Mouse (Mus musculus) intestine, postnatal 0 days (tissue): ENCODE measurements around the gene Adam8. TPM values are rescaled to one million over a fixed set of nuclear protein-coding genes. Genes with fewer than 3 reads are reported as not detected.

ENCODE experiments used
- ATAC-seq: fragments of 200-750 bp; cut with Nextera tagmentation; 2 replicates; pipeline ENCODE4 v1.8.0; 2017; ENCODE audit warnings: mild to moderate bottlenecking, moderate TSS enrichment, moderate library complexity
- H3K27ac ChIP-seq: fragments of 300-500 bp; sonication (generic); 2 replicates; pipeline ENCODE4 v1.5.1; 2014; ENCODE audit warnings: mild to moderate bottlenecking, low read depth, low read length, moderate library complexity
- H3K27me3 ChIP-seq: fragments of 300-500 bp; sonication (generic); replicated peaks from 2 replicates; pipeline ENCODE4 v1.6.1; 2014; ENCODE audit warnings: low read length, mixed read lengths; ENCODE audit not compliant: control insufficient read depth, insufficient read depth
- H3K36me3 ChIP-seq: fragments of 300-500 bp; sonication (generic); 2 replicates; pipeline ENCODE4 v1.6.1; 2014; ENCODE audit warnings: mild to moderate bottlenecking, moderate library complexity; ENCODE audit not compliant: control insufficient read depth, insufficient read depth
- H3K4me1 ChIP-seq: fragments of 300-500 bp; sonication (generic); replicated peaks from 2 replicates; pipeline ENCODE4 v1.6.1; 2014; ENCODE audit warnings: antibody characterized with exemption, low read length, mixed read lengths; ENCODE audit not compliant: control insufficient read depth, insufficient read depth
- H3K4me2 ChIP-seq: fragments of 300-500 bp; sonication (generic); replicated peaks from 2 replicates; pipeline ENCODE4 v1.6.1; 2014; ENCODE audit warnings: low read depth, mild to moderate bottlenecking, moderate library complexity
- H3K4me3 ChIP-seq: fragments of 300-500 bp; sonication (generic); 2 replicates; pipeline ENCODE4 v1.5.1; 2014; ENCODE audit warnings: low read depth, low read length
- H3K9ac ChIP-seq: fragments of 300-500 bp; sonication (generic); 2 replicates; pipeline ENCODE4 v1.6.1; 2014; ENCODE audit warnings: mild to moderate bottlenecking, low read depth, low read length
- H3K9me3 ChIP-seq: fragments of 300-500 bp; sonication (generic); 2 replicates; pipeline ENCODE4 v1.6.1; 2016; ENCODE audit warnings: mixed run types; ENCODE audit not compliant: control insufficient read depth
- CTCF ChIP-seq: sonication (generic); IDR thresholded peaks from 2 replicates; pipeline ENCODE4 v1.5.1; 2016; ENCODE audit warnings: low read depth, mild to moderate bottlenecking, control low read depth, antibody characterized with exemption, moderate library complexity
- WGBS: fragments of 180-500 bp; shearing (Covaris S2); extraction: QIAGEN DNeasy Blood & Tissue Kit; methylation state at CpG from one replicate; pipeline ENCODE4 v1.1.7; 2014; 5-methylcytosine and 5-hydroxymethylcytosine counted together
- polyA plus RNA-seq: library from polyadenylated mRNA; unstranded; fragments of >200 nt; fragmentation: Nextera tagmentation; extraction: Ambion mirVana; gene quantifications from 2 replicates; pipeline ENCODE4 v1.2.1, GENCODE M21; 2015

Adam8 gene
- polyA plus RNA-seq, 1 experiment from 2014 or later, result 0.29 TPM

- Histone ChIP-seq H3K4me2 (no peak overlapping the region), H3K4me3 (no peak overlapping the region), H3K4me1 (no peaks in the 10 kb centered on the region), H3K9ac (no peak overlapping the region), H3K27me3 (peaks cover 7% of the 10 kb centered on the region; the same call in 1 of the 2 replicates), H3K36me3 (no peaks in the 10 kb centered on the region), H3K27ac (no peak overlapping the region), H3K9me3 (no peaks in the 10 kb centered on the region)
- TF ChIP-seq CTCF, result no peak
- WGBS, result 85% methylated on average over 6 of the region's 6 CpGs
- ATAC-seq, result no peak
Measured at GRCm38 (mm10) chr7:139951991-139952633, 40.2 kb downstream of the Adam8 start.

DNA sequence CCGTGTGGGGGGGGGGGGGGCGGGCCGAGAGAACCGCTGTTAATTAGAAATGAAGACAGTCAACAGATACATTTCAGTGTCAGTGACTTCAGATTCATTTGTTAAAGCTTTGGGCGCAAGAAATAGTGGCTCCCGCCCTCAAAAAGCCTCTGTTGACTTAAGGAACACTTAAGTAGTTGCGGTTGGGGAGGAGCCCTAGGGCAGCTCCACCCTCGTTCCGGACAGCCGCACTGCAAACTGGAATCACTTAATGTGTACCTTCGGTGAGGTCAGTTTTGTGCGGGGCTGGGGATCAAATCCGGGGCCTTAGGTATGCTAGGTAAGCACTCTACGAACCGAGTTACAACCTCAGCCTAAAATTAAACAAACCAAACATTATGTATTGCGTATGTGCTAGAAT is 41.3 kb downstream of the Adam8 start:
- Histone ChIP-seq H3K4me3 (peak overlapping the region; percentile 56), H3K27ac (peak overlapping the region; percentile 46; the same call in 1 of the 2 replicates), H3K27me3 (peaks cover 12% of the 10 kb centered on the region), H3K4me1 (no peaks in the 10 kb centered on the region), H3K4me2 (peak overlapping the region; percentile 79), H3K36me3 (no peaks in the 10 kb centered on the region), H3K9me3 (no peaks in the 10 kb centered on the region), H3K9ac (peak overlapping the region; percentile 50)
- 3% methylated on average over 16 of the region's 16 CpGs for WGBS
- no peak for ATAC-seq
- no peak for TF ChIP-seq CTCF

- peaks cover 18% of the 10 kb centered on the region for H3K27me3 ChIP-seq
- H3K4me3 ChIP-seq, result peak overlapping the region; percentile 56
- WGBS, result 2% methylated on average over 33 of the region's 33 CpGs
- H3K4me2 ChIP-seq, result peak overlapping the region; percentile 79
- no peak; the same call in 1 of the 2 replicates for TF ChIP-seq CTCF
- no peaks in the 10 kb centered on the region for H3K4me1 ChIP-seq
- H3K9me3 ChIP-seq, result no peaks in the 10 kb centered on the region
- H3K9ac ChIP-seq, result peak overlapping the region; percentile 50
- H3K36me3 ChIP-seq, result no peaks in the 10 kb centered on the region
- H3K27ac ChIP-seq, result peak overlapping the region; percentile 46
- peak; percentile 68 for ATAC-seq
Measured at GRCm38 (mm10) chr7:139950283-139950971, 41.9 kb downstream of the Adam8 start.

GRCm38 (mm10) chr7:139949893-139950282 is 42.5 kb downstream of the Adam8 start:
- peak; percentile 57 for ATAC-seq
- Histone ChIP-seq H3K4me1 (no peaks in the 10 kb centered on the region), H3K27me3 (peaks cover 24% of the 10 kb centered on the region), H3K9ac (peak overlapping the region; percentile 43; the same call in 1 of the 2 replicates), H3K4me2 (peak overlapping the region; percentile 79), H3K27ac (no peak overlapping the region), H3K9me3 (no peaks in the 10 kb centered on the region), H3K4me3 (peak overlapping the region; percentile 56), H3K36me3 (no peaks in the 10 kb centered on the region)
- peak; percentile 73 for TF ChIP-seq CTCF
- 1% methylated on average over 15 of the region's 15 CpGs for WGBS

DNA sequence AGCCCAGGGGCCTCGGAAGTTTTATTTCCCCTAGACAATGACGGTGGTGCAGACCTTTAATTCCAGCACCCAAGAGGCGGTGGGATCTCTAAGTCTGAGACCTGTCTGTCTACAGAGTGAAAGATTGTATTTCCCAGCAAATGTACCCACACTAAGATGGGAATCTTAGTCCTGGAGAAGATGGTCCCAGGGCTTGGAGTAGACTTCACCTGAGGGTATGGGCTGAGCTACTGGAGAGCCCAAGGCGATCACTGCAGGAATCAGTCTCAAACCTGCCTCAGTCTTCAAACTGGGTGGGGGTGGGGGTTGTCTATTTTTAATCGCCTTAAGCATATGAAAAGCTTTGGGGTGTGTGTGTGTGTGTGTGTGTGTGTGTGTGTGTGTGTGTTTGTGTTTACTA is 46.3 kb downstream of the Adam8 start:
- H3K9ac ChIP-seq, result no peak overlapping the region
- no peak overlapping the region for H3K4me3 ChIP-seq
- ATAC-seq, result no peak
- 38% methylated on average over 5 of the region's 5 CpGs for WGBS
- H3K36me3 ChIP-seq, result no peaks in the 10 kb centered on the region
- H3K4me1 ChIP-seq, result no peaks in the 10 kb centered on the region
- H3K27me3 ChIP-seq, result peaks cover 59% of the 10 kb centered on the region
- H3K9me3 ChIP-seq, result no peaks in the 10 kb centered on the region
- H3K4me2 ChIP-seq, result no peak overlapping the region
- H3K27ac ChIP-seq, result no peak overlapping the region
- TF ChIP-seq CTCF, result no peak

- Histone ChIP-seq H3K27me3 (peaks cover 59% of the 10 kb centered on the region), H3K4me2 (no peak overlapping the region), H3K36me3 (no peaks in the 10 kb centered on the region), H3K9me3 (no peaks in the 10 kb centered on the region), H3K27ac (no peak overlapping the region), H3K9ac (no peak overlapping the region), H3K4me1 (no peaks in the 10 kb centered on the region), H3K4me3 (no peak overlapping the region)
- WGBS, result 35% methylated on average over 5 of the region's 5 CpGs
- TF ChIP-seq CTCF, result no peak
- ATAC-seq, result no peak
Measured at GRCm38 (mm10) chr7:139945516-139945915, 46.8 kb downstream of the Adam8 start.
